Comparison of ENCODE assay signal across 8 mouse cellular contexts in genomic region chr11:116581376-116581814, GRCm38 (mm10). TPM values are rescaled to one million over a fixed set of nuclear protein-coding genes. Genes with fewer than 3 reads are reported as not detected.
DNase-seq lines count a peak whose midpoint lies in the region; ATAC-seq and TF ChIP-seq lines count a peak whose summit lies in the region.

Gene Ube2o, minus strand, starts transcription at chr11:116581447.

- peak within 1 kb of the TSS; percentile 98 for H3K4me3 ChIP-seq in forebrain, postnatal 0 days (ENCODE audit: low read depth, low read length)
- peak within 1 kb of the TSS; percentile 89 for H3K4me3 ChIP-seq in layer of hippocampus, adult 2 months
- peak within 1 kb of the TSS; percentile 79 for H3K4me3 ChIP-seq in lung, adult 2 months (replicated peaks; ENCODE audit: extremely low read depth, low read depth, low read length)
- peak within 1 kb of the TSS; percentile 58 for H3K4me3 ChIP-seq in thymus, adult 2 months (ENCODE audit: control insufficient read depth, insufficient read depth, low read length)

- peak within 1 kb of the TSS; percentile 49 for H3K4me2 ChIP-seq in forebrain, postnatal 0 days (ENCODE audit: low read depth)

- H3K27ac ChIP-seq in forebrain, postnatal 0 days (ENCODE audit: low read depth, low read length), result peak within 1 kb of the TSS; percentile 93
- H3K27ac ChIP-seq in layer of hippocampus, adult 2 months, result peak within 1 kb of the TSS; percentile 92
- no peak within 1 kb of the TSS for H3K27ac ChIP-seq in thymus, adult 2 months (ENCODE audit: control insufficient read depth, insufficient read depth, low read length)

- TF ChIP-seq CTCF in forebrain, postnatal 0 days (IDR thresholded peaks at IDR 0.05; ENCODE audit: low read depth), result peak; percentile 79
- TF ChIP-seq CTCF in layer of hippocampus, adult 2 months (conservative IDR thresholded peaks at IDR 0.05), result peak; percentile 71
- no peak for TF ChIP-seq CTCF in lung, adult 2 months (IDR thresholded peaks at IDR 0.05; ENCODE audit: insufficient read depth, low read length)
- no peak for TF ChIP-seq CTCF in thymus, adult 2 months (IDR thresholded peaks at IDR 0.05; ENCODE audit: borderline replicate concordance, control insufficient read depth, extremely low read depth, insufficient read depth, low read length, poor library complexity)

- intact Hi-C loops in heart, postnatal 36 days (cut with DNase I), result no loop called here

- H3K9me3 ChIP-seq in forebrain, postnatal 0 days (ENCODE audit: low read length), result no peaks in the 10 kb centered on the region

- H3K9ac ChIP-seq in forebrain, postnatal 0 days, result peak within 1 kb of the TSS; percentile 97

- TF ChIP-seq POLR2A in lung, adult 2 months (IDR thresholded peaks at IDR 0.05; ENCODE audit: borderline replicate concordance, extremely low read depth, low read depth, low read length), result peak; percentile 14; the same call in 1 of the 2 replicates
- no peak for TF ChIP-seq POLR2A in thymus, adult 2 months (IDR thresholded peaks at IDR 0.05; ENCODE audit: control insufficient read depth, extremely low read depth, insufficient read depth, low read length, poor library complexity)

- peak; percentile 47 for DNase-seq in MEL-GATA-1-ER (ENCODE audit: extremely low read depth, low read depth)
- peak; percentile 83 to 92 for DNase-seq in cerebellum, adult 18-20 months
- DNase-seq in forebrain, postnatal 0 days, result peak; percentile 93
- DNase-seq in heart, postnatal 36 days, result peak; percentile 88 to 90
- peak; percentile 86 to 89 for DNase-seq in layer of hippocampus, adult 2 months (ENCODE audit: low spot score in 2 of 2)
- DNase-seq in lung, adult 2 months, result peak; percentile 79
- peak; percentile 72 for DNase-seq in ovary, adult 18-20 months (ENCODE audit: low spot score)
- DNase-seq in thymus, adult 2 months, result peak; percentile 88

- peaks cover 12% of the 10 kb centered on the region; the same call in 1 of the 2 replicates for H3K4me1 ChIP-seq in forebrain, postnatal 0 days (ENCODE audit: insufficient read depth)
- H3K4me1 ChIP-seq in lung, adult 2 months (ENCODE audit: control insufficient read depth, insufficient read depth, low read length), result no peaks in the 10 kb centered on the region
- H3K4me1 ChIP-seq in thymus, adult 2 months (replicated peaks; ENCODE audit: control insufficient read depth, insufficient read depth, low read length), result peaks cover 8% of the 10 kb centered on the region

- no peaks in the 10 kb centered on the region for H3K27me3 ChIP-seq in forebrain, postnatal 0 days (ENCODE audit: insufficient read depth, low read length)
- H3K27me3 ChIP-seq in thymus, adult 2 months (ENCODE audit: control insufficient read depth, insufficient read depth, low read length), result no peaks in the 10 kb centered on the region

- H3K36me3 ChIP-seq in forebrain, postnatal 0 days (ENCODE audit: insufficient read depth), result no peaks in the 10 kb centered on the region
- no peaks in the 10 kb centered on the region for H3K36me3 ChIP-seq in thymus, adult 2 months (ENCODE audit: control insufficient read depth, insufficient read depth, low read length)

- 6% methylated on average over 44 of the region's 51 CpGs for WGBS in forebrain, postnatal 0 days
- under 1% methylated on average over 46 of the region's 51 CpGs for WGBS in lung, adult 2 months
- 2% methylated on average over 51 of the region's 51 CpGs for WGBS in thymus, adult 2 months

- peak; percentile 96 for ATAC-seq in forebrain, postnatal 0 days

RNA-seq across cellular contexts. Expression of gene Ube2o, which starts in this region (rescaled TPM):
- 81.3 and 94.1 TPM in 2 replicates for total RNA-seq in forebrain, postnatal 0 days (2014; rRNA removed)
- 26.6 and 32.1 TPM in 2 replicates for polyA plus RNA-seq in forebrain, postnatal 0 days (2015; fragmentation: Nextera tagmentation; extraction: Ambion mirVana)
- 10 to 100 TPM; 28.5 to 29.7 TPM for total RNA-seq in heart, postnatal 36 days (2021)
- 100 to 1,000 TPM in 1 of 2 experiments, 10 to 100 TPM in 1; 93.7 to 101 TPM for total RNA-seq in layer of hippocampus, adult 2 months (2021)
- 18.3 and 18.8 TPM in 2 replicates for polyA plus RNA-seq in lung, adult 2 months (2012; rRNA removed)
- polyA plus RNA-seq in thymus, adult 2 months (2012; rRNA removed), result 26.5 and 27.1 TPM in 2 replicates

Comparison
In these comparisons a context has a peak if more than half of its experiments do, and no peak if none do; other contexts are left out.
1. CTCF ChIP-seq: peak in forebrain, postnatal 0 days (single experiment) and layer of hippocampus, adult 2 months (single experiment); none in lung, adult 2 months (single experiment) and thymus, adult 2 months (single experiment).
2. Peak in every context shown above with its lines, with median percentiles within 50 percentile points of each other: DNase-seq and H3K4me3 ChIP-seq.